Comparison of ENCODE assay signal across 36 mouse cellular contexts in genomic region chr9:65836916-65837315, GRCm38 (mm10). TPM values are rescaled to one million over a fixed set of nuclear protein-coding genes. Genes with fewer than 3 reads are reported as not detected.
"Had no signal": no experiment of that assay in that cellular context is flagged by ENCODE, and none has a peak within 500 bp of the region (broad histone marks: within the 10 kb centered on the region; RNA-seq: fewer than 3 reads in every experiment).

No protein-coding gene starts in this region.

- H3K4me2 ChIP-seq: heart, embryonic 11.5 days; heart, embryonic 12.5 days; heart, embryonic 13.5 days; heart, embryonic 15.5 days; hindbrain, embryonic 12.5 days; hindbrain, embryonic 13.5 days; hindbrain, embryonic 14.5 days; hindbrain, embryonic 15.5 days; intestine, embryonic 15.5 days; kidney, embryonic 15.5 days had no signal

- H3K27me3 ChIP-seq: heart, embryonic 12.5 days; heart, embryonic 13.5 days; heart, embryonic 15.5 days; hindbrain, embryonic 12.5 days; hindbrain, embryonic 13.5 days; hindbrain, embryonic 15.5 days; intestine, embryonic 15.5 days; kidney, embryonic 15.5 days had no signal

- DNase-seq: heart, postnatal 10 days; heart, postnatal 14 days; heart, postnatal 36 days; heart, postnatal 4 days; kidney, adult 11 months; kidney, adult 18-20 months; kidney, adult 2 months; kidney, adult 8-10 months; kidney, adult 9 months; kidney, postnatal 10 days; kidney, postnatal 14 days; kidney, postnatal 25 days; kidney, postnatal 36 days; kidney, postnatal 4 days; layer of hippocampus, adult 9-11 months; layer of hippocampus, postnatal 36 days had no signal

- H3K36me3 ChIP-seq: intestine, embryonic 15.5 days had no signal

- H3K4me3 ChIP-seq: heart, embryonic 10.5 days; heart, embryonic 12.5 days; heart, embryonic 13.5 days; heart, embryonic 15.5 days; hindbrain, embryonic 10.5 days; hindbrain, embryonic 12.5 days; hindbrain, embryonic 13.5 days; hindbrain, embryonic 15.5 days; intestine, embryonic 15.5 days; kidney, embryonic 15.5 days; layer of hippocampus, adult 2 months had no signal

- H3K9ac ChIP-seq: heart, embryonic 12.5 days; heart, embryonic 13.5 days; heart, embryonic 15.5 days; hindbrain, embryonic 12.5 days; hindbrain, embryonic 13.5 days; hindbrain, embryonic 14.5 days; hindbrain, embryonic 15.5 days; intestine, embryonic 15.5 days; kidney, embryonic 15.5 days had no signal

- H3K27ac ChIP-seq: heart, embryonic 10.5 days; heart, embryonic 13.5 days; heart, embryonic 15.5 days; hindbrain, embryonic 10.5 days; hindbrain, embryonic 12.5 days; hindbrain, embryonic 13.5 days; hindbrain, embryonic 14.5 days; hindbrain, embryonic 15.5 days; hindbrain, postnatal 0 days; intestine, embryonic 15.5 days; kidney, embryonic 15.5 days; kidney, postnatal 0 days; layer of hippocampus, adult 2 months had no signal

- H3K9me3 ChIP-seq: heart, embryonic 10.5 days; heart, embryonic 12.5 days; heart, embryonic 13.5 days; heart, embryonic 15.5 days; hindbrain, embryonic 10.5 days; hindbrain, embryonic 12.5 days; hindbrain, embryonic 13.5 days; hindbrain, embryonic 15.5 days; intestine, embryonic 15.5 days; kidney, embryonic 15.5 days had no signal

- ATAC-seq: hindbrain, embryonic 16.5 days; hindbrain, postnatal 0 days; inflammation-experienced regulatory T-cells, adult 6 months; intestine, embryonic 15.5 days; intestine, embryonic 16.5 days; intestine, postnatal 0 days had no signal

- H3K4me1 ChIP-seq: heart, embryonic 10.5 days; intestine, embryonic 15.5 days; kidney, embryonic 15.5 days had no signal

RNA-seq across cellular contexts. Expression of gene Pclaf, which starts 53.1 kb away (rescaled TPM):
- total RNA-seq: layer of hippocampus, adult 18-20 months had no signal
